Mouse (Mus musculus) left cerebral cortex, postnatal 36 days (tissue): ENCODE data around the gene Senp3. TPM values are rescaled to one million over a fixed set of nuclear protein-coding genes. Genes with fewer than 3 reads are reported as not detected.
"Not testable (repeated sequence)": the region's sequence is repeated elsewhere in the genome, so short reads cannot be mapped to it uniquely, and the experiment has no call there.

Experiments
- DNase-seq, 2 experiments: peaks; one replicate each; pipeline ENCODE4 v3.0.0; 2021 to 2022; ENCODE audit warnings: low spot score in 2 of 2, mixed read lengths in 1 of 2
- intact Hi-C: fragments of 180-260 bp; cut with DNase I; formaldehyde crosslinking; loops from one replicate; pipeline ENCODE4 v1.15.1; 2025
- total RNA-seq, 2 experiments: library from RNA; stranded (reverse); gene quantifications; 2 replicates each; pipeline ENCODE4 v1.2.3; 2021

Senp3 gene
- total RNA-seq, 2 experiments from 2014 or later: 84.3 to 114 TPM

DNA sequence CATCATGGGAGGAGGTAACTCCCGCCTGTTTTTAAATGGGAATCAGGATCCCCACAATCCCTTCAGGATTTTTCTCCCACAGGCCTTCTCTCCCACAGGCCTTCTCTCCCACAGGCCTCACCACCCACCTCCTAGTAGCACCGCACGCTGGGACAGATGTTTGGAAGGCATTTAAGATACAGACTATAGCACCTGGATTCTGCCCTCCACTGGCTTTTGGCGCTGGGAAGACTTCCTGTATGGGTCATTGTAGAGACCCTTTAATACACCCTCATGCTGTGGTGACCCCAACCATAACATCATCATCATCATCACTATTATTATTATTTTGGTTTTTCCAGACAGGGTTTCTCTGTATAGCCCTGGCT, 25.6 kb upstream of the Senp3 start:
- intact Hi-C loops: no loop called here
- DNase-seq: no peak

DNA sequence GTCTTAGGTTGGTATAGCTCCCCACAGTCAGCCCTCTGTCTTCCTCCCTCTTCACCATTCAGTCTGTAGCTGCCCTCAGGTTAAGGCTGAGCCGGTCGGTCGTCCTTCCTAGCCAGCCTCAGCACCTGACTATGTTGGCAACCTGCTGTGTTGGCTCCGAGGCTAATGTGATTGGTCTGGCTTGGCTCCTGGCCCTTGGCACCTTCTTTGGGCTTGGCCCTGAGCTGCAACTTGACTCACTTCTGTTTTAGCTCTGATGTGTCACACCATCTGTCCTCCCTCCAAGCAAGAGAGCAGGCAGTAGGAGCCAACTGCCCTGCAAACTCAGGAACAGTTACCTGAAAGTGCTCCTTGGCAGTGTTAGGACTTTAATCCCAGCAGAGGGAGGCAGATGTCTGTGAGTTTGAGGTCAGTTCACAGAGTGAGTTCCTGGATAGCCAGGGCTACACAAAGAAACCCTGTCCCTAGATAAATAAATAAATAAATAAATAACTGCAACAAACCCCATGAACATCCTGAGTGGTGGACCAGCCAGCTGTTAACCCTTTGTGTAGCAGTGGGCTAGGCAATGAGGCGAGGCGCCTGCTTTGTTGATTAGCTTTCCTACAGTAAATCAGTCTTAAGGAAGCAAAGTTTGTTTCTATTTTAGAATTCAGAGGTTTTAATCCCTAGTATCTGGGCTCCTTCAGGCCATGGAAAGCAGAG, 25.0 kb upstream of the Senp3 start:
- peak in 1 of 2 experiments; percentile 39 for DNase-seq
- intact Hi-C loops: no loop called here

DNA sequence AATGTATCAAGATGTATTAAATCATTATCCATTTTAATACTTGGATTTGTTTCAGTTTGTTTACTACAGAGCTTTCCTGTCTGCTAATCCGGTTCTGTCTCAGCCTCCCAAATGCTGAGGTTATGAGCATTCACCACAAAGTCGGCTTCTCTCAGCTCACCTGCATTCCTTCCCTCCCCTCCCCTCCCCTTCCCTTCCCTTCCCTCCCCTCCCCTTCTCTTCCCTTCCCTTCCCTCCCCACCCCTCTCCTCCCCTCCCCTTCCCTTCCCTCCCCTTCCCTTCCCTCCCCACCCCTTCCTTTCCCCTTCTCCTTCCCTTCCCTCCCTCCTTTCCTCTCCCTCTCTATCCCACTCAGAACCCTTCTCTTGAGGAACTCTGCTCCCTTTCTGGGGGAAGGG, 22.7 kb upstream of the Senp3 start:
- no peak for DNase-seq
- intact Hi-C loops: no loop called here

DNA sequence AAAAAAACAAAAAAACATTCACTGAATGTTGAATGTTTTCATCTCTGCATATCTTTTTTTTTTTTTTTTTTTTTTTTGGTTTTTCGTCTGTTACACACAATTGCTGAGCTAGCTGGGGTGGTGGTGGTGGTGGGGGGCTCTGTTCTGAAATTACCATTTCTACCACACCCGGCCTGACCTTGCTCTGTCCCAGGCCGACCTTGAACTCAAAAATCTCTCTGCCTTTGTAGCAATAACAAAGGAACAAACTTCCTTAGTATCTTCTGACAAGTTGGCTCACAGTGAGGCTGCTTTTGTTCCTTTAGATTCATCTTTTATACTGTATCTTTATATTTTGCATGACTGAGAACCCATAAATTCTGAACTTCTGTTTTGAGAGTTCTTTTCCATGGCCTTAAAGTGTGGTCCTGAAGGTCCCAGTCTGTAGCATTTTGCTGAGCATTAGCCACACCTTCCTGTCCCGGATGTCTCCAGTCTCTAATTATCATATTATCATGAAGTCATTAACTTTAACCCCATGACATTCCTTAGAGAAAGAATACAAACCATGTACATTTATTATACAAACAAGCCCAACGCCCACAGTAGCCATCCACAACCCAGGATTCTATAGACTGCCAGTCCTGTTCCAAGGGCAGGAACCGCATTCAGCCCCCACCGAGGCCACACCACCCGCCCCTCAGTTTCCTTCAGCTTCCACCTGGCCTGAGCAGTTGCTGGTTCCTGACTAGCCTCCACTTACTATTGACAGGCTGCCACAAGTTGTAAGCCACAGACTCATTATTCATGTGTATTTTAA, 22.1 kb upstream of the Senp3 start:
- DNase-seq: no peak
- intact Hi-C loops: no loop called here

DNA sequence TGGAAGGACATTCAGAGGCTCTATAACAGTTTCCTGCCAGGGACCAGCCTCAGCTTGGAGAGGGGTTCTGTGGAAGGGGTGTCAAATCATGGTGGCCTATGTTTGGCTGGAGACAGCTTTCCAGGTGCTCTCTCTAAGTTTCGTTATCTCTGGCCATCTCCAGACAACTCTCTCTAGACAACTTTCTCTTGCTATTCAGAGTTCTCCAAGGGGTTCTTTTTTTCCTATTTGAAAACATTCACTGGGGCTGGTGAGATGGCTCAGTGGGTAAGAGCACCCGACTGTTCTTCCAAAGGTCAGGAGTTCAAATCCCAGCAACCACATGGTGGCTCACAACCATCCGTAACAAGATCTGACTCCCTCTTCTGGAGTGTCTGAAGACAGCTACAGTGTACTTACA, 21.5 kb upstream of the Senp3 start:
- DNase-seq, intact Hi-C loops: not testable (repeated sequence)

DNA sequence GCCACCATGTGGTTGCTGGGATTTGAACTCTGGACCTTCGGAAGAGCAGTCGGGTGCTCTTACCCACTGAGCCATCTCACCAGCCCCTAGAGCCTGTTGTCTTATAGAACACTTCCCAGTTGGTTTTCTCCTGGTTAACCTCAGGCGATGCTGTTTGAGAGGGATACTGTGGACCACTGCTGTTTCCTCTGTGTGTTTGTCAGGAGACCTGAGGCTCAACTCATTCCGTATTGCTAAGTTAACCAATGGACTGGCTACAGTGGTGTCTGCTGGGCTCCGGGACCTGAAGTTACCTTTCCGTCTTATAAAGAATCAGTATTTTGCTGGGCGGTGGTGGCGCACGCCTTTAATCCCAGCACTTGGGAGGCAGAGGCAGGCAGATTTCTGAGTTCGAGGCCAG, 21.0 kb upstream of the Senp3 start:
- DNase-seq, intact Hi-C loops: not testable (repeated sequence)

DNA sequence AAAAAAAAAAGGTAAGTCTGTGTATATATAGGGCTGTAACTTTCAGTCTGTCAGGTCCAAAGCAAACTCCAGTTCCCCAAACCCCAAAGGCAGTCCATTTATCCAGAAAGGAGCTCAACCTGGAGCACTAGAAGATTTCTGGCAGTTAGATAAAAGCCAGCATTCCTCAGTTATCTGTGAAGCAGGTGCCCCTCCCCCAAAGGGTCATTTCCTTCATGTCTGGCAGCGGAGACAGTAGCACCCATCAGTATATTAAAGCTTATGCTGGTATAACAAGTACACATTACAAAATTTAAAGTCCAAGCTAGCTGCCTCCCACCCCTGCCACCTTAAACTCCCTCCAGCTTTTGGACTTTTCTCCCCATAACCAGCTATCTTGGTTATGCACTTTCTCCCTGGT, 17.7 kb upstream of the Senp3 start:
- intact Hi-C loops: no loop called here
- no peak for DNase-seq

DNA sequence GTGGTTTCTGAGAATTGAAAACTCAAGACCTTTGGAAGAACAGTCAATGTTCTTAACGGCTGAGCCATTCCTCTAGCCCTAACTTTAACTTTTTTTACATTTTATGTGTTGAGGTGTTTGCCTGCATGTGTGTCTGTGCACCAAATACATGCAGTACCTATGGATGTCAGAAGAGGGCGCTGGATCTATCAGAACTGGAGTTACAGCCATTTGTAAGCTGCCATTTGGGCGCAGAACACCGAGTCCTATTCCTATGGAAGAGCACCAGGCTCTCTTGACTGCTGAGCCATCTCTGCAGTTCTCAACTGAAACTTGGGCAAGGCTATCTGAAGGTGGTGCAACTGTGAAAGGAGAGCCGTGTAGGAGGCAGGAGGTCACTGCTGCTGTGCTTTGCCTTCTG, 16.7 kb upstream of the Senp3 start:
- intact Hi-C loops: no loop called here

DNA sequence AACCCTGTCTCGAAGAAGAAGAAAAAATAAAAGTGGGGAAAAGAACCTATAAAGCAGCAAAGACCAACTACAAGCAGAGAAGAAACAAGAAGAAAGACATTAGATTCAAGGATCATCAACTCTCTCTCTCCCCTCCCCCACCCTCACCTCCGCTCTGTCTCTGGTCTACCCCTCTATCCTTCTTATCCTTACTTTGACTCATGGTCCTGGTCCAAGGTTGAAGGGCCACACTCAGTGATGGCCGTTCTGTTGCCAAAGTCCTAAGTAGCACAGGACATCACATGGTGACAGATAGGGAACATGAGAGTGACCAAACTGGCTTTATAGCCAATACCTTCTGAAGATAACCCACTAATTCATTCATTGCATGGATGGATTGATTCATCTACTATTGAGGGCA, 15.5 kb upstream of the Senp3 start:
- intact Hi-C loops: no loop called here
- no peak for DNase-seq

More for the DNA sequence above, 16.7 kb upstream of the Senp3 start:
- DNase-seq: no peak

DNA sequence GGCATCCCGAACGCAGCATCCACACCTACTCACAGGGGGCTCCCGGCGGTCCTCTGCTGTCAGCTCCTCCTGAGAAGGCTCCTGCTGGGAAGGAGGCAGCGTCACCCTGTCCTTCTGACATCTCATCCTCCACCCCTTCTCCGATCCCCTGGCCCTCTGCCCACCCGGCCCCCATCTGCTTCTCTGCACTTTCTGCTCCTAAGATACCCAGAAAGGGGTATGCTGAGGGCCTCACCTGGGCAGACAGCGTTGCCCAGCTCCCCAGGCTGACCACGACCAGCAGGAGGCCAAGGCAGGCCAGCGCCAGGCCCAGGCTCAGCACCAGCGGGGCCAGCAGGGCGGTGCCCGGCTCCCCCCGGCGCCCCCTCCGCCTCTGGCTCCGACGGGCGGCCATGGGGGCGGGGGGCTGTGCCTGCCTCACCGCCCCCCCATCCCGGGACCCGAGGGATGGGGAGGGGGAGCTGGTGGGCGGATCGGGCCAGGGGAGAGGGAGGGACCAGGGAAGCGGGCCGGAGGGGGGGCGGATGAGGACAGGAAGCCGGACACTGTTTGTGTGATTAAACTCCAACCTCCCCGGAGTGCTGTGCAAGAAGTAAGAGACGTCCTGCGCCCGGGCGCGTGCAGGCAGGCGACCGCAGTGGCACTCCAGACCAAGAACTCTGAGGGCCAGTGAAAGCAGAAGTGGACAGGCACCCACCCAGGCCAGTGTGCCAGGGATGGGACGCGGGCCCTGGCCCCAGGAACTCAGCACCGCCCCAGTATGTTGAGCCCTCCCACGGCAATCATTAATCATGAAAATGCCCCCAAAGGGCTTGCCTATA, 13.7 kb upstream of the Senp3 start, which contains the start of the genes Tnfsf12 and Tnfsfm13:
Tnfsf12 (minus strand) TSS at position 489 of the 821 bp plus-strand sequence.
Tnfsfm13 (minus strand) TSS at position 738 of the 821 bp plus-strand sequence.
- intact Hi-C loops: no loop called here
- peak in 1 of 2 experiments; percentile 26 for DNase-seq

DNA sequence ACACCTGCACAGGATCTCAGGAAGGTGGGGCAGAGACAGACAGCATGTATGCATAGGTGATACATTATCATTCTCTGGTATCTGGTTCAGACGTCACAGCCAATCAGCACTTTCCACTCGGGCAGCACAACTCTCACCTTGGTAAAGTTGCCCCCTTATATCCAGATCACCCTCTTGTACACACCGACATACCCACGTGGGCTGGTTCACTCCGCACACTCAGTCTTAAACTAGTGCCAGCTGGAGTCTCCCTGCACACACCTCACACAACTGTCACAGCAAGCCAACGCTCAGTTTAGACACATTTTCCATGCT, 13.1 kb upstream of the Senp3 start:
- intact Hi-C loops: no loop called here
- peak; percentile 52 to 58 for DNase-seq

DNA sequence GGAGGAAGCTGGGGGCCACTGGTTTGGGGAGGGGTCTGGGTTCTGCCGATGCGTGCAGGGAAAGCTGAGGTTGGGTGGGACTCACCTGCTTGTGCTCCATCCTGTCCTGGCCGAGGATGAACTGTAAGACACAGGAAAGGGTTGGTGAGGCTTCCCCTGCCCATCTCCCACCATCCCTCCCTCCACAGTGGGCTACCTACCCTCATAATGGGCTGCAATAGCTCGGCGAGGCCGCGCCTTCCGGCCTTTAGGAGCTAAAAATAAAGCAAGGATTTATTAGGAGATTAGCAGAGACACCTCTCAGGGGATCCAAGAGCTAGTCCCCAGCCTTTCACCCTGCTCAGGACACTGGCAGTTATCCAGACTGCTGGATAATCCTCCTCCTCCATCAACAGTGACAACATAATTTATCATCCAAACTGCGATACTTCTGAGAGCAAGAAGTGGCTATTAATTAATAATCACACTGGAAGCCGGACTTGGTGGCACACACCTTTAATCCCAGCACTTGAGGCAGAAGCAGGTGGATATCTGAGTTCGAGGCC, 11.6 kb upstream of the Senp3 start:
- intact Hi-C loops: no loop called here

DNA sequence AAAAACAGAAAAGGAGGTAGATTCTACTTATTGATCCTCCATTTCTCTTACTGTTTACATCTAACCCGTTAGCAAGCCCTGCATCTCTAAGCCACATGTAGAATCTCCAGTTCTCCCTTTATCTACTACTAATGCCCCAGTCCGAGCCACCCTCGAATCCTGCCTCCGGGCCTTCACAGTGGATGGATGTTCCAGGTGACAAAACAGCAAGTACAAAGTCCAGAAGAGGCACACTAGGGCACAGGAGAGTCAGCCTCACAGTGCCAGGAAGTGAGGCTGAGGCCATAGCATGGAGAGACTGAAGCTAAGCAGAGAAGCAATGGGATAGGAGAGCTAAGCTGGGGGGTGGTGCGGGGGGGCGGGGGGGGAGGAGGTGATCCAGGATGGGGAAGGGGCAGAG, 11.0 kb upstream of the Senp3 start:
- intact Hi-C loops: no loop called here
- DNase-seq: no peak

More for the DNA sequence above, 11.6 kb upstream of the Senp3 start:
- no peak for DNase-seq

DNA sequence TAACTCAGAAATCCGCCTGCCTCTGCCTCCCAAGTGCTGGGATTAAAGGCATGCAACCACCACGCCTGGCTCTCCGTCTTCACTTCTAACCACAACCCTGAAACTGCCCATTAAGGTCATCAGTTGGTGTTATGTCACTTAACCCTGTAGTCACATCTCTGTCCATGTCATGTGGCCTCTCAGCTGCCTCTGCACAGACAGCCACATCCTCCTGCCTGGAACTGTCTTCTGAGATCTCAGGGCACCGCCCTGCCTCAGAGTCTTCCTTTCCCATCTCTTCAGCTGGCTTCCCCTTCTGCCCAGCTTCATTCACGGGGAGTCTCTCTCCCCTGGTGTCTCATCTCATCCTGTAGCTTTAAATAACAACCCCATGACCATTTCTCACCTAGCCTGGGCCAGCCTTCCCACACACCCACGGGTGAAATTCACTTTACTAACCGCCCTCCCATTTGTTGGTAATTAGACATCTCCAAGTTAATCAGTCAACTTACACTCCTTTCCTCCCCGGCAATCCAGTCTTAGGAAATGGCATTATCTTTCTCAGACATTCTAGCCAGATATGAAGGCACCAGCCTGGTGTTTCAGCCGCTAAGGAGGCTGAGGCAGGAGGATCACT, 10.4 kb upstream of the Senp3 start:
- intact Hi-C loops: no loop called here
- DNase-seq: no peak

DNA sequence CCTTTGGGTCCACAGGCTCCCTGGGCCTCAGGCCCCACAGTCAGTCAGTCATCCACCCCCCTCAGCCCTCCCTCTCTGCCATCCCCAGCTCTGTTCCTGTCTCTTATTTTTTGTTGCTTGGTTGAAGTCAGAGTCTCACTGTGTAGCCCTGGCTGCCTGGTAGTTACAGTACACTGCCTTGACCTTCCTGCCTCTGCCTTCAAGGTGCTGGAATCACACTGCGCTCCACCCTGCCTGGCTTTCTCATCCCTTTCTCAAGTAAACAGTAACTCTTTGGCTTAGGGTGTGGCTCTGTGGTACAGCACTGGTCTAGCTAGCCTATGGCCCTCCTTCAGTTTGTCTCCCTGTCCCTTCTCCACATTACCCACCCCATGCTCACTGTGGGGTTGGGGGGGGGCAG, 8.0 kb upstream of the Senp3 start:
- intact Hi-C loops: no loop called here
- no peak for DNase-seq

DNA sequence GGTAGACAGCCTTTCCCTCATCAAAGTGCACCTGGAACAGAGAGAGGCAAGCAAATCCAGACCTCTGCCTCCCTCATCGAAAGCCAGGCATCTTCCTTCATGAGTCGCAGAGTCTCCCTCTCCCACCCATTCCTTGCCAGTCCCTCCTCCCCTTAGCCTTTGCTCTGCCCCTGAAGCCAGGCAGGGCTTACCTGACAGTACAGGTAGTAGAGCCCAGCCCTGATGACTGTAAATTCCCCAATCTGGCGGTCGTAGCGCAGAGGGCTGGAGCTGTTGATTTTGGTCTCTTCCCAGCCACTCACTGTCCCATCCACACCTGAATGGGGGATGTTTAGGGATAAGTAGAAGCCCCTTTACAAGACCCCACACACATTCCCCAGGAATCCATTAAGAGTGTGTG, 5.2 kb upstream of the Senp3 start:
- intact Hi-C loops: no loop called here
- no peak for DNase-seq

DNA sequence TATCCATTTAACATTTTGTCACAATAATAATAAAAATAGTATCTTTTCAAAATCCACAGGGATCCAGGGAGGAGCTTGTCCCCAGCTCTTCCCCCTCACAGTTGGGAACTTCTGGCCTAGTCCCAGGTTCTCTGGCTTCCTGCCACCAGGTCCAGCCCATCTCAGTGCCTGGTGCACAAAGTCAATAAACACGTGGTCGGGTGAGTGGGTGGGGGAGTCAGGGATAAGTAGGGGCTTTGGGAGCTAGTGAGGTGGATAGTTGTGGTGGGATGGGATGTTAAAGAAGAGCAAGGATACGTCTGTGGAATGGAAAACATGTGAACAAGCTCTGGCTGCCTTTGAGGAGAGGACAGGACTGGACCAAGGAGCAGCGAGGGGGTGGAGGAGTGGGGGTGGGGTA, 4.5 kb upstream of the Senp3 start:
- intact Hi-C loops: no loop called here
- peak in 1 of 2 experiments; percentile 41 for DNase-seq

DNA sequence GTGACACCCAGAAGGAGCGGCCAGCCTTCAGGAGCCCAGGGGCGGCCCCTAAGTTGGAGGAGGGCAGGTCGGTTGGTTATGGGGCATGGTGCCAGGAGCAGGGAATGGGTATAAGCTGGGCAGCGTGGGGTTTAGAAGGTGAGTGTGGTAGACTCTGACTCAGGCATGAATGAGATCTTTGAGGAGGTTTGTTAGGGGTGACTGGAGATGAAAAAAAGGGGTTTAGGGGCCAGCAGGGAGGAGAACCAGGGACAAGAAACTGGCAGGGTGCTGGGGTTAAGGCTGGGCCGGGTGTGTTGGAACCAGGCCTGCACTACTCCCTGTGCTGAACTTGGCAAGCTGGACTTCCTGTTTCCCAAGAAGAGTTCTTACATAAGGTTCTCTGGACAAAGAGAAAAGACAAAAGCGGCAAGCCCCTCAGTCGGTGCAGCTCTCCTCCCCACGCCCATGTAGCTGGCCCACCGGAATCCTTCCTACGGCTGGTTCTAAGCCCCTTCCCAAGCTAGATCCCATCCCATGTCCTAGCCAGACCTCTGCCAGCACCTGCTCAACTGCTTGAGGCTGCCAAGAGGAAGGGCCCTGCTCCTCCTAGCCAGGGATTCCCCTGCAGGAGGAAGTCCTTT, 3.8 kb upstream of the Senp3 start, which contains the start of gene Tnfsf13:
Tnfsf13 (minus strand) TSS at position 259 of the 623 bp plus-strand sequence.
- intact Hi-C loops: no loop called here
- DNase-seq: peak in 1 of 2 experiments; percentile 44

DNA sequence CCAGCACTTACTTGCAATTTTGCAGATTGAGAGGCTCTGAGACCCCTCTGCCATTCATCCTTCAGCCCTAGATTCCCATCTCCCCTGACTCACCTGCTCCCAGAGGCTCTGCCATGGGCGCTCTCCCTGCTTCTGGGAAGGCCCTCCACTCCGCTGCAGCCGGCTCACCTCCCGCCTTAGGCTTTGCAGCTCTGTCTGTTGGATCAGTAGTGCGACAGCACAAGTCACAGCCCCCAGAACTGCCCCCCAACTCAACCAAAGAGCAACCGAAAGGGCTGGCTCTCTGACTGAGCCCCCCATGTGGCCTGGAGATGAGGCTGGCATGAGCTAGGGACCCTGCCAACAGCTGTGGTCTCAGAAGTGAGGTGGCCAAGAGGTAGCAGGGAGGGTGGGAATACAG, 3.1 kb upstream of the Senp3 start:
- DNase-seq: no peak
- intact Hi-C loops: loop anchor here (5.0 kb wide), 1 partner anchor 217 kb away; the partner anchor contains the start of genes 2810408A11Rik and Neurl4
